In the genomic region with DNA sequence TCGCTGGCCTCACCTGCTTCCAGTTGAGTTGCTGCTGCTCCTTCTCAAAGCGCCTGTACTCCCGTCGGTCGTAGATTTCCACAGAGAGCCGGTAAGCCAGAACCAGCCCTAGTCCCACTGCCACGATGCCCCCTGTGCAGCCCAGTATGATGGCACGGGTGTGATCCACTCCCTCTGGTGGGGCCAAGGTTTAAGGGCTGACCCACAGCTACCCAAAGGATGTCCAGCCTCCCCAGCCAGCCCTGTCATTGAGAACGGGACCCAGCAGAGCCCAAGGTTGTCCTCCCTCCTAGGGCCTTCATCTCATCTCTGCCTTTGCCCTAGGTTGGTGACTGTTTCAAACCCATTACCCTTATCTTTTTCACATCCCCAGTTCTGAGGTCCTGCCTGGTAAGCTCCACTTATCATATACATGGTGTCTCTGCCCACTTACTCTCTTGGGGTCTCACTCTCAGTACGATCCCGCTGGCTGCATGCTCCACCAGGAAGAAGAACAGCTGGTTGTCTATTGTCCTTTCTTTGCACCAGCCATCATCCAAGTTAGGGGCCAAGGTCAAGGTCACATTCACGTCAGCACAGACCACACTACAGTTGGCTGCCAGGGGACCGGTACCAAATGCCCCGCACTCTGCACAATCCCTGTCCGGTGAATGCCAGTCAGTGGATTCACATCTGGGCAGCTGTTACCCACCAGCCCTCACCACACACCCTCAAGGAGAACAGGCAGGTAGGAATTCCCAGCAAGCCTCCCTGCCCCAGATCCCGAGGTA, we compare ENCODE assay signal across 18 mouse cellular contexts. TPM values are rescaled to one million over a fixed set of nuclear protein-coding genes. Genes with fewer than 3 reads are reported as not detected.
A peak's percentile ranks its signal among the peaks of the same experiment; 100 is the strongest.
DNase-seq lines count a peak whose midpoint lies in the region; ATAC-seq and TF ChIP-seq lines count a peak whose summit lies in the region.
"Had no signal": no experiment of that assay in that cellular context is flagged by ENCODE, and none has a peak within 500 bp of the region (broad histone marks: within the 10 kb centered on the region; RNA-seq: fewer than 3 reads in every experiment).

No protein-coding gene starts in this region.

- no peak overlapping the region for H3K9ac ChIP-seq in limb, embryonic 11.5 days (ENCODE audit: low read length)
- no peak overlapping the region for H3K9ac ChIP-seq in stomach, postnatal 0 days (ENCODE audit: low read length)
- H3K9ac ChIP-seq: heart, embryonic 15.5 days; liver, embryonic 14.5 days; neural tube, embryonic 13.5 days had no signal

- WGBS in heart, embryonic 10.5 days = 81% methylated on average over 16 of the region's 16 CpGs
- WGBS in limb, embryonic 11.5 days = 88% methylated on average over 16 of the region's 16 CpGs
- 87% methylated on average over 16 of the region's 16 CpGs for WGBS in limb, embryonic 10.5 days
- WGBS in stomach, postnatal 0 days = 80% methylated on average over 16 of the region's 16 CpGs

- H3K27me3 ChIP-seq in heart, embryonic 10.5 days (ENCODE audit: insufficient read depth, poor library complexity, severe bottlenecking) = no peaks in the 10 kb centered on the region
- H3K27me3 ChIP-seq in limb, embryonic 11.5 days (ENCODE audit: control insufficient read depth, insufficient read depth, low read length) = no peaks in the 10 kb centered on the region
- peaks cover under 1% of the 10 kb centered on the region; the same call in 1 of the 2 replicates for H3K27me3 ChIP-seq in limb, embryonic 10.5 days (ENCODE audit: low read depth, poor library complexity, severe bottlenecking)
- no peaks in the 10 kb centered on the region for H3K27me3 ChIP-seq in stomach, postnatal 0 days (ENCODE audit: control insufficient read depth, insufficient read depth, low read length)
- H3K27me3 ChIP-seq: heart, embryonic 15.5 days; neural tube, embryonic 13.5 days had no signal

- TF ChIP-seq EP300 in stomach, postnatal 0 days (optimal IDR thresholded peaks at IDR 0.05) = no peak

- no peak for TF ChIP-seq CTCF in stomach, postnatal 0 days (IDR thresholded peaks at IDR 0.05; ENCODE audit: low read depth)

- no peak overlapping the region for H3K4me3 ChIP-seq in heart, embryonic 10.5 days
- no peak overlapping the region for H3K4me3 ChIP-seq in limb, embryonic 11.5 days (ENCODE audit: low read depth, low read length)
- H3K4me3 ChIP-seq in limb, embryonic 10.5 days = no peak overlapping the region
- H3K4me3 ChIP-seq in stomach, postnatal 0 days (ENCODE audit: low read depth, low read length) = no peak overlapping the region
- H3K4me3 ChIP-seq: heart, embryonic 15.5 days; left cerebral cortex, adult 2 months; neural tube, embryonic 13.5 days had no signal

- H3K4me2 ChIP-seq in limb, embryonic 11.5 days (ENCODE audit: low read depth, severe bottlenecking) = no peak overlapping the region
- H3K4me2 ChIP-seq in stomach, postnatal 0 days (replicated peaks; ENCODE audit: low read depth) = no peak overlapping the region
- H3K4me2 ChIP-seq: heart, embryonic 15.5 days; neural tube, embryonic 13.5 days had no signal

- ATAC-seq in limb, embryonic 11.5 days (ENCODE audit: insufficient number of reproducible peaks, low FRiP score, low TSS enrichment, low read depth) = 0 out of 2 replicates have a peak, but pooled peaks have one; percentile 25
- ATAC-seq in stomach, postnatal 0 days (ENCODE audit: low FRiP score, low TSS enrichment) = peak; percentile 6; the same call in 1 of the 2 replicates

- peaks cover 22% of the 10 kb centered on the region for H3K4me1 ChIP-seq in heart, embryonic 10.5 days
- no peaks in the 10 kb centered on the region for H3K4me1 ChIP-seq in limb, embryonic 11.5 days (ENCODE audit: control insufficient read depth, insufficient read depth, low read length)
- H3K4me1 ChIP-seq in limb, embryonic 10.5 days = peaks cover 2% of the 10 kb centered on the region; the same call in 1 of the 2 replicates
- no peaks in the 10 kb centered on the region for H3K4me1 ChIP-seq in stomach, postnatal 0 days (replicated peaks; ENCODE audit: control insufficient read depth, insufficient read depth)
- H3K4me1 ChIP-seq: neural tube, embryonic 13.5 days had no signal

- H3K27ac ChIP-seq in heart, embryonic 10.5 days = peak overlapping the region; percentile 6; the same call in 1 of the 2 replicates
- H3K27ac ChIP-seq in limb, embryonic 11.5 days (replicated peaks; ENCODE audit: low read depth, low read length) = no peak overlapping the region
- H3K27ac ChIP-seq in limb, embryonic 10.5 days = no peak overlapping the region
- H3K27ac ChIP-seq in stomach, postnatal 0 days (replicated peaks) = no peak overlapping the region
- H3K27ac ChIP-seq: heart, embryonic 15.5 days; left cerebral cortex, adult 2 months; liver, embryonic 14.5 days; neural tube, embryonic 13.5 days had no signal

- peaks cover 57% of the 10 kb centered on the region for H3K36me3 ChIP-seq in heart, embryonic 10.5 days
- peaks cover 15% of the 10 kb centered on the region; the same call in 1 of the 2 replicates for H3K36me3 ChIP-seq in limb, embryonic 11.5 days (ENCODE audit: control insufficient read depth, insufficient read depth, low read length)
- peaks cover 62% of the 10 kb centered on the region for H3K36me3 ChIP-seq in limb, embryonic 10.5 days
- peaks cover 20% of the 10 kb centered on the region for H3K36me3 ChIP-seq in stomach, postnatal 0 days (ENCODE audit: control insufficient read depth, insufficient read depth, low read length)

- no peaks in the 10 kb centered on the region for H3K9me3 ChIP-seq in heart, embryonic 10.5 days
- no peaks in the 10 kb centered on the region for H3K9me3 ChIP-seq in limb, embryonic 11.5 days (ENCODE audit: control insufficient read depth, low read length)
- H3K9me3 ChIP-seq in limb, embryonic 10.5 days (replicated peaks) = no peaks in the 10 kb centered on the region
- no peaks in the 10 kb centered on the region for H3K9me3 ChIP-seq in stomach, postnatal 0 days (ENCODE audit: control insufficient read depth, low read length)
- H3K9me3 ChIP-seq: heart, embryonic 15.5 days; neural tube, embryonic 13.5 days had no signal

- DNase-seq in heart, embryonic 10.5 days (ENCODE audit: low spot score) = no peak
- no peak for DNase-seq in heart, adult 11 months
- DNase-seq in limb, embryonic 11.5 days (ENCODE audit: low spot score) = no peak
- no peak for DNase-seq in limb, embryonic 10.5 days (ENCODE audit: low spot score)
- peak; percentile 52 for DNase-seq in testis, postnatal 10 days (ENCODE audit: low spot score)
- no peak for DNase-seq in testis, postnatal 14 days (ENCODE audit: low spot score)
- no peak for DNase-seq in stomach, postnatal 0 days (ENCODE audit: low spot score)
- DNase-seq in spleen, postnatal 10 days (ENCODE audit: low spot score in 2 of 2) = no peak
- DNase-seq: adrenal gland, adult 8-10 months; B cell, adult 2 months; cerebellum, adult 18-20 months; gastrocnemius, postnatal 14 days; kidney, adult 9 months; right cerebral cortex, postnatal 25 days had no signal

RNA-seq across cellular contexts. Expression of a gene that starts 12.1 kb away (rescaled TPM):
- 36.1 and 41.0 TPM in 2 replicates for polyA plus RNA-seq in heart, embryonic 10.5 days (2016; fragmentation: Nextera tagmentation; extraction: Ambion mirVana)
- 37.3 and 37.5 TPM in 2 replicates for polyA plus RNA-seq in limb, embryonic 11.5 days (2014; fragmentation: Nextera tagmentation; extraction: Ambion mirVana)
- 38.8 and 55.0 TPM in 2 replicates for polyA plus RNA-seq in limb, embryonic 10.5 days (2016; fragmentation: Nextera tagmentation; extraction: Ambion mirVana)
- polyA plus RNA-seq in stomach, postnatal 0 days (2015; fragmentation: Nextera tagmentation; extraction: Ambion mirVana) = 32.1 and 39.4 TPM in 2 replicates

RNA-seq across cellular contexts. Expression of a gene that starts 13.6 kb away (rescaled TPM):
- polyA plus RNA-seq in heart, embryonic 10.5 days (2016; fragmentation: Nextera tagmentation; extraction: Ambion mirVana) = 35.7 and 50.1 TPM in 2 replicates
- 67.5 and 71.1 TPM in 2 replicates for polyA plus RNA-seq in limb, embryonic 11.5 days (2014; fragmentation: Nextera tagmentation; extraction: Ambion mirVana)
- polyA plus RNA-seq in limb, embryonic 10.5 days (2016; fragmentation: Nextera tagmentation; extraction: Ambion mirVana) = 73.0 and 88.7 TPM in 2 replicates
- polyA plus RNA-seq in stomach, postnatal 0 days (2015; fragmentation: Nextera tagmentation; extraction: Ambion mirVana) = 19.9 and 20.2 TPM in 2 replicates

RNA-seq across cellular contexts. Expression of a gene that starts 15.1 kb away (rescaled TPM):
- 0.22 and 1.5 TPM in 2 replicates for polyA plus RNA-seq in heart, embryonic 10.5 days (2016; fragmentation: Nextera tagmentation; extraction: Ambion mirVana)
- polyA plus RNA-seq in limb, embryonic 11.5 days (2014; fragmentation: Nextera tagmentation; extraction: Ambion mirVana) = 0.57 and 0.71 TPM in 2 replicates
- 1.2 and 1.5 TPM in 2 replicates for polyA plus RNA-seq in limb, embryonic 10.5 days (2016; fragmentation: Nextera tagmentation; extraction: Ambion mirVana)
- polyA plus RNA-seq in stomach, postnatal 0 days (2015; fragmentation: Nextera tagmentation; extraction: Ambion mirVana) = 1.2 TPM in 2 replicates

RNA-seq across cellular contexts. Expression of a gene that starts 40.7 kb away (rescaled TPM):
- polyA plus RNA-seq in heart, embryonic 10.5 days (2016; fragmentation: Nextera tagmentation; extraction: Ambion mirVana) = 11.3 and 17.3 TPM in 2 replicates
- polyA plus RNA-seq in limb, embryonic 11.5 days (2014; fragmentation: Nextera tagmentation; extraction: Ambion mirVana) = 118 and 119 TPM in 2 replicates
- 111 and 148 TPM in 2 replicates for polyA plus RNA-seq in limb, embryonic 10.5 days (2016; fragmentation: Nextera tagmentation; extraction: Ambion mirVana)
- 27.2 and 34.6 TPM in 2 replicates for polyA plus RNA-seq in stomach, postnatal 0 days (2015; fragmentation: Nextera tagmentation; extraction: Ambion mirVana)

RNA-seq across cellular contexts. Expression of a gene that starts 53.7 kb away (rescaled TPM):
- polyA plus RNA-seq in heart, embryonic 10.5 days (2016; fragmentation: Nextera tagmentation; extraction: Ambion mirVana) = 0.23 TPM in 1 of 2 replicates, not detected in the other
- 0.88 and 1.1 TPM in 2 replicates for polyA plus RNA-seq in limb, embryonic 11.5 days (2014; fragmentation: Nextera tagmentation; extraction: Ambion mirVana)
- polyA plus RNA-seq in limb, embryonic 10.5 days (2016; fragmentation: Nextera tagmentation; extraction: Ambion mirVana) = 1.1 and 1.4 TPM in 2 replicates
- polyA plus RNA-seq in stomach, postnatal 0 days (2015; fragmentation: Nextera tagmentation; extraction: Ambion mirVana) = 0.10 and 0.12 TPM in 2 replicates
- polyA plus RNA-seq: heart, embryonic 15.5 days had no signal
